Mouse (Mus musculus) bone marrow, adult 2 months (tissue): ENCODE results near the gene Clec4b1.

ENCODE experiments used
- CTCF ChIP-seq: fragments of 200-500 bp; IDR thresholded peaks from 2 replicates; pipeline ENCODE4 v1.5.1; 2011; ENCODE audit warnings: low read length, control low read depth; ENCODE audit not compliant: control insufficient read depth, insufficient read depth
- POLR2A ChIP-seq: fragments of 200-500 bp; IDR thresholded peaks from 2 replicates; pipeline ENCODE4 v1.6.1; 2011; ENCODE audit warnings: low read depth, mild to moderate bottlenecking, control low read depth, low read length, borderline replicate concordance; ENCODE audit not compliant: control insufficient read depth

DNA sequence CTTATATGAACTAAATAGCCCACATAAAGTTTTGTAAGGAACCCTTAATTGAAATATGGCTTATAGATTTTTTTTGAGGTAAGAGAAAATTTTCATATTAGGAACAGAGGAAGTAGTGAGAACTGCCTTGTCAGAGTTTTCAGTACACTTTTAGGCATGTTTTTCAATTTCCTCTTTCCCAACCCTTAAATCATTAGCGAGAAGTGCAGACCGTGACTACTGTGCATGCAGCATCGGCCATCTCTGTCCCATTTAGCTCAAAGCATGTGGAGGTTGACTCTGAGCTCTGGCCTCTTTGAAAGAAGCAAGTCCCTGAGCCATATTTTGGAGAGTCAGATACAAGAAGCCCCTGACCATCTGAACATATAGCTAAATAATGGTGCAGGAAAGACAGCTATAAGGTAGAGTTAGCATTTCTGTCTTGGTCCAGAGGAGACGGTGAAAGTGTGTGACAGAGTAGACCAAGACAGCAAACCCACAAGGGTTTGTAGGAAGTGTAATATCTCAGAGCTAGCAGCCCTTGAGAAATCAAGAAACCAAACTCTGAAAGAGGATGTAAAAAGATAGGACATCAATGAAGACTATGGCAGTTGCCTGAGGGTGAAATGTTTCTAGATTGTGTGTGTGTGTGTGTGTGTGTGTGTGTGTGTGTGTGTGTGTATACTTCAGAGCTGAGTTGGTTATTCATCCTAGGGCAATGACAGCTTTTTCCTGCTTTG is 45.5 kb downstream of the Clec4b1 start:
- TF ChIP-seq POLR2A: no peak
- TF ChIP-seq CTCF: no peak
